14 mouse cellular contexts compared by ENCODE assay signal in genomic region chr3:103696388-103696925, GRCm38 (mm10).
A peak's percentile ranks its signal among the peaks of the same experiment; 100 is the strongest.
DNase-seq lines count a peak whose midpoint lies in the region.
"Had no signal": no experiment of that assay in that cellular context is flagged by ENCODE, and none has a peak within 500 bp of the region (broad histone marks: within the 10 kb centered on the region; RNA-seq: fewer than 3 reads in every experiment).

No protein-coding gene starts in this region.

- DNase-seq in testis, postnatal 10 days (ENCODE audit: low spot score), result peak; percentile 8
- no peak for DNase-seq in testis, postnatal 14 days (ENCODE audit: low spot score)
- DNase-seq in Muller cell, postnatal 12 days (ENCODE audit: inconsistent ontology term), result peak; percentile 80
- DNase-seq in ZHBTc4 (ENCODE audit: low read depth, low spot score), result peak; percentile 54
- no peak for DNase-seq in urinary bladder, postnatal 14 days (ENCODE audit: low spot score)
- no peak for DNase-seq in ovary, postnatal 14 days (ENCODE audit: low spot score)
- DNase-seq: adrenal gland, adult 2 months; adrenal gland, postnatal 14 days; cerebellum, adult 11-12 months; cerebellum, adult 8-10 months; cerebellum, postnatal 14 days; gastrocnemius, postnatal 10 days; gastrocnemius, postnatal 36 days; heart, postnatal 36 days had no signal

Comparison
In these comparisons a context has a peak if more than half of its experiments do, and no peak if none do; other contexts are left out.
1. DNase-seq: peak in testis, postnatal 10 days (single experiment), Muller cell, postnatal 12 days (single experiment) and ZHBTc4 (single experiment); none in testis, postnatal 14 days (single experiment), urinary bladder, postnatal 14 days (single experiment) and ovary, postnatal 14 days (single experiment).